Mouse (Mus musculus) CH12.LX (cell line): ENCODE results near the gene Cdk2ap1. TPM values are rescaled to one million over a fixed set of nuclear protein-coding genes. Genes with fewer than 3 reads are reported as not detected.
"Not testable (repeated sequence)": the region's sequence is repeated elsewhere in the genome, so short reads cannot be mapped to it uniquely, and the experiment has no call there.

Experiments used
- DNase-seq: peaks from one replicate; pipeline ENCODE4 v3.0.0-alpha.2; 2013; ENCODE audit errors: extremely low read depth
- H3K27ac ChIP-seq: 2 replicates; pipeline ENCODE4 v1.5.1; 2012; ENCODE audit warnings: low read depth, mild to moderate bottlenecking, control low read depth, moderate library complexity; ENCODE audit not compliant: insufficient read depth
- H3K27me3 ChIP-seq: replicated peaks from 2 replicates; pipeline ENCODE3; 2012; ENCODE audit warnings: inconsistent platforms
- H3K36me3 ChIP-seq, 2 experiments: replicated peaks in 1 of 2; 2 replicates each; pipeline versions ENCODE3 to v1.6.1; 2012; ENCODE audit warnings: inconsistent platforms in 1 of 2, low read length in 1 of 2, mild to moderate bottlenecking in 1 of 2, mixed read lengths in 1 of 2, moderate library complexity in 1 of 2; ENCODE audit not compliant: control insufficient read depth in 1 of 2, insufficient read depth in 1 of 2
- H3K4me1 ChIP-seq, 2 experiments: 2 replicates each; pipeline ENCODE4 v1.6.1; 2012; ENCODE audit warnings: inconsistent platforms in 1 of 2, moderate library complexity in 1 of 2; ENCODE audit not compliant: insufficient read depth in 2 of 2, control insufficient read depth in 1 of 2
- H3K4me2 ChIP-seq: 2 replicates; pipeline ENCODE4 v1.6.1; 2012; ENCODE audit warnings: low read depth, mild to moderate bottlenecking, control low read depth; ENCODE audit not compliant: poor library complexity, insufficient read depth, severe bottlenecking
- H3K4me3 ChIP-seq, 3 experiments: fragments of 150-350 bp in 1 of 3; sonication (generic) in 1 of 3; replicated peaks in 1 of 3; 2 replicates each; pipeline versions ENCODE3 to v1.5.1; 2011 to 2012; ENCODE audit warnings: low read depth in 2 of 3, low read length in 2 of 3, mild to moderate bottlenecking in 2 of 3, moderate library complexity in 2 of 3, control low read depth in 1 of 3, improper control_type of control experiment in 1 of 3, inconsistent platforms in 1 of 3, mixed read lengths in 1 of 3; ENCODE audit not compliant: poor library complexity in 1 of 3
- H3K79me2 ChIP-seq: replicated peaks from 2 replicates; pipeline ENCODE4 v1.6.1; 2012; ENCODE audit warnings: mild to moderate bottlenecking, moderate library complexity; ENCODE audit not compliant: control insufficient read depth, poor library complexity, insufficient read depth, severe bottlenecking; ENCODE audit errors: extremely low read depth
- H3K9ac ChIP-seq: 2 replicates; pipeline ENCODE4 v1.6.1; 2012; ENCODE audit warnings: low read depth, mild to moderate bottlenecking, control low read depth, moderate library complexity; ENCODE audit not compliant: insufficient read depth
- H3K9me3 ChIP-seq: replicated peaks from 2 replicates; pipeline ENCODE3; 2012; ENCODE audit warnings: low read length, inconsistent platforms, mixed read lengths
- BHLHE40 ChIP-seq: IDR thresholded peaks from 2 replicates; pipeline ENCODE4 v1.6.1; 2011; ENCODE audit warnings: mild to moderate bottlenecking, low read depth, low read length, improper control_type of control experiment
- CHD2 ChIP-seq: IDR thresholded peaks from 2 replicates; pipeline ENCODE4 v1.6.1; 2011; ENCODE audit warnings: low read length, improper control_type of control experiment
- CTCF ChIP-seq, 2 experiments: IDR thresholded peaks in 1 of 2; conservative IDR thresholded peaks in 1 of 2; 2 replicates each; pipeline ENCODE4 v1.5.1; 2011 to 2012; ENCODE audit warnings: low read depth in 2 of 2, low read length in 2 of 2, improper control_type of control experiment in 1 of 2, inconsistent platforms in 1 of 2, mild to moderate bottlenecking in 1 of 2, moderate library complexity in 1 of 2
- E2F4 ChIP-seq: IDR thresholded peaks from 2 replicates; pipeline ENCODE4 v1.6.1; 2011; ENCODE audit warnings: low read depth, low read length, improper control_type of control experiment; ENCODE audit not compliant: insufficient replicate concordance
- ELF1 ChIP-seq: IDR thresholded peaks from 2 replicates; pipeline ENCODE4 v1.6.1; 2014; ENCODE audit warnings: low read depth, mild to moderate bottlenecking, inconsistent platforms, low read length, improper control_type of control experiment
- GABPA ChIP-seq: IDR thresholded peaks from 2 replicates; pipeline ENCODE4 v1.6.1; 2012; ENCODE audit warnings: low read depth, low read length, improper control_type of control experiment, inconsistent platforms; ENCODE audit not compliant: insufficient replicate concordance
- IRF4 ChIP-seq: IDR thresholded peaks from 2 replicates; pipeline ENCODE4 v1.6.1; 2014; ENCODE audit warnings: low read depth, mild to moderate bottlenecking, inconsistent platforms, low read length, improper control_type of control experiment
- JUN ChIP-seq: IDR thresholded peaks from 2 replicates; pipeline ENCODE4 v1.6.1; 2011; ENCODE audit warnings: low read depth, mild to moderate bottlenecking, low read length, improper control_type of control experiment, moderate library complexity; ENCODE audit not compliant: insufficient read depth
- MAZ ChIP-seq: IDR thresholded peaks from 2 replicates; pipeline ENCODE4 v1.6.1; 2012; ENCODE audit warnings: low read depth, mild to moderate bottlenecking, inconsistent platforms, low read length, improper control_type of control experiment, moderate library complexity
- MEF2A ChIP-seq: IDR thresholded peaks from 2 replicates; pipeline ENCODE4 v1.6.1; 2014; ENCODE audit warnings: low read depth, mild to moderate bottlenecking, inconsistent platforms, low read length, improper control_type of control experiment, borderline replicate concordance
- NELFE ChIP-seq: IDR thresholded peaks from 2 replicates; pipeline ENCODE4 v1.6.1; 2011; ENCODE audit warnings: low read depth, low read length, improper control_type of control experiment
- NRF1 ChIP-seq: IDR thresholded peaks from 2 replicates; pipeline ENCODE4 v1.6.1; 2014; ENCODE audit warnings: low read depth, mild to moderate bottlenecking, inconsistent platforms, low read length, improper control_type of control experiment, moderate library complexity
- PAX5 ChIP-seq: IDR thresholded peaks from 2 replicates; pipeline ENCODE4 v1.6.1; 2012; ENCODE audit warnings: low read length, inconsistent platforms, mixed read lengths
- POLR2A ChIP-seq: IDR thresholded peaks from 2 replicates; pipeline ENCODE4 v1.6.1; 2011; ENCODE audit warnings: low read depth, mild to moderate bottlenecking, improper control_type of control experiment, low read length
- RAD21 ChIP-seq: IDR thresholded peaks from 2 replicates; pipeline ENCODE4 v1.6.1; 2011; ENCODE audit warnings: low read depth, mild to moderate bottlenecking, low read length, improper control_type of control experiment, moderate library complexity
- RCOR1 ChIP-seq: conservative IDR thresholded peaks from 2 replicates; pipeline ENCODE4 v1.6.1; 2012; ENCODE audit warnings: low read depth, mild to moderate bottlenecking, inconsistent platforms, low read length, improper control_type of control experiment
- SIN3A ChIP-seq: IDR thresholded peaks from 2 replicates; pipeline ENCODE4 v1.6.1; 2012; ENCODE audit warnings: low read length, improper control_type of control experiment, inconsistent platforms
- SMC3 ChIP-seq: IDR thresholded peaks from 2 replicates; pipeline ENCODE4 v1.6.1; 2011; ENCODE audit warnings: low read depth, low read length, improper control_type of control experiment
- TBP ChIP-seq: conservative IDR thresholded peaks from 2 replicates; pipeline ENCODE4 v1.6.1; 2011; ENCODE audit warnings: low read depth, low read length, improper control_type of control experiment
- TCF12 ChIP-seq: IDR thresholded peaks from 2 replicates; pipeline ENCODE4 v1.6.1; 2014; ENCODE audit warnings: low read depth, mild to moderate bottlenecking, inconsistent platforms, low read length, improper control_type of control experiment
- ZKSCAN1 ChIP-seq: IDR thresholded peaks from 2 replicates; pipeline ENCODE4 v1.6.1; 2012; ENCODE audit warnings: low read depth, inconsistent platforms, low read length, improper control_type of control experiment, borderline replicate concordance
- dilution Hi-C: fragments of 300-500 bp; cut with MboI; formaldehyde crosslinking; loops from 2 replicates; pipeline ENCODE4 v1.14.3; 2020; ENCODE audit warnings: low sequenced_read_pairs; ENCODE audit not compliant: extremely low pct_unique_long_range_greater_than_20kb, extremely low pct_ligation_motif_present
- in situ Hi-C: fragments of 300-500 bp; cut with MboI; formaldehyde crosslinking; loops from 3 replicates; pipeline ENCODE4 v1.14.3; 2019; ENCODE audit warnings: low sequenced_read_pairs, low pct_ligation_motif_present, low pct_unique_long_range_greater_than_20kb, mixed read lengths
- polyA plus RNA-seq: library from polyadenylated mRNA; unstranded; fragments of >175 nt; gene quantifications from 2 replicates; pipeline ENCODE4 v1.2.1, GENCODE M21; 2012; ENCODE audit warnings: low read depth; ENCODE audit not compliant: insufficient read length
- total RNA-seq, 2 experiments: library from RNA; depleted of rRNA; stranded (reverse); fragments of 300-350 nt in 1 of 2; fragments of >200 nt in 1 of 2; gene quantifications; 2 replicates each; pipeline ENCODE4 v1.2.3; 2012 to 2014

The Cdk2ap1 gene
- total and polyA plus RNA-seq, 3 experiments, result 90.4 to 323 (median 179) TPM

GRCm38 (mm10) chr5:124341753-124342339, 21.0 kb downstream of the Cdk2ap1 start:
- H3K9me3 ChIP-seq, DNase-seq, H3K4me2 ChIP-seq, dilution Hi-C loops, in situ Hi-C loops, H3K4me3 ChIP-seq, H3K79me2 ChIP-seq, H3K27ac ChIP-seq, H3K9ac ChIP-seq, H3K27me3 ChIP-seq: not testable (repeated sequence)
- Histone ChIP-seq H3K4me1 (peaks cover 10 to 17% of the 10 kb centered on the region in 2 experiments), H3K36me3 (peaks cover 14 to 48% of the 10 kb centered on the region in 2 experiments)
- 0 out of 2 replicates have a peak, but pooled peaks have one; percentile 15 for TF ChIP-seq SMC3
- TF ChIP-seq CTCF (conservative IDR thresholded peaks at IDR 0.05 in 1 of 2, IDR thresholded peaks at IDR 0.05 in 1 of 2; ENCODE audit: low read depth in 2 of 2, low read length in 2 of 2), result peak in 1 of 2 experiments; percentile 41; a peak in 2 of 4 replicates

- Histone ChIP-seq H3K79me2 (no peaks in the 10 kb centered on the region), H3K27ac (no peak overlapping the region), H3K4me3 (no peak overlapping the region), H3K9ac (no peak overlapping the region), H3K4me2 (no peak overlapping the region), H3K36me3 (peaks cover 2 to 32% of the 10 kb centered on the region in 2 experiments), H3K4me1 (peaks cover 10 to 17% of the 10 kb centered on the region in 2 experiments), H3K27me3 (no peaks in the 10 kb centered on the region), H3K9me3 (no peaks in the 10 kb centered on the region)
- in situ Hi-C loops (no loop called here), dilution Hi-C loops (no loop called here)
- DNase-seq, result no peak
- TF ChIP-seq ZKSCAN1 (no peak), BHLHE40 (no peak), MEF2A (no peak), SIN3A (no peak), RCOR1 (no peak), SMC3 (no peak), NRF1 (no peak), TBP (no peak), MAZ (no peak), PAX5 (no peak), ELF1 (no peak), IRF4 (no peak), JUN (no peak), E2F4 (no peak), RAD21 (no peak), POLR2A (no peak), NELFE (no peak), CHD2 (no peak), TCF12 (no peak), GABPA (no peak)
These were observed 24.1 kb downstream of the Cdk2ap1 start for GRCm38 (mm10) chr5:124338791-124339190.
